Mouse (Mus musculus): ENCODE measurements at regions not wholly inside any gene's neighbourhood (a gene's known extent, or its start where the extent isn't known, plus 50 kb on each side); places are given as distances from the start of the nearest gene placed in this dataset.

DNA sequence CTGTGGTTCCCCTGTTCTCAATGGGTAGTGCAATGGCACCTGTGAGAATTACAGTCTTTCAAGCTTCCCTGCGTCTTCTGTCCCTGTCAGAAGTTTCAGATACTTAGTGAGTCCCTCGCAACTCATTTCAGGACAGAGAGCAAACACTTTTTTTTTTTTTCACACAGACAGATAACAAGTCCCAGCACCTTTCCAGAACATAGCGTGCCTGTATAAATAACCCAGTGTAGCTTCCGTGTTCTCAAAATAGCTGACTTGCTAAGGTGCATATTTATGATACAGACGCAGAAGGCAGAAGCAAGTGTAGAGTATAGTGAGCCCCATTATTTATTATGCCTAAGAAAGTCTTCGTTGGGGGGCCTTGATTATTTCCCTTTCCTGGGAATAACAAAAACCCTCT, 929.4 kb downstream of the Robo2 start:
- ATAC-seq (ENCODE audit: low FRiP score, low TSS enrichment) = no peak
- H3K27me3 ChIP-seq (ENCODE audit: control insufficient read depth, insufficient read depth, low read length) = no peaks in the 10 kb centered on the region
- no peaks in the 10 kb centered on the region for H3K36me3 ChIP-seq (ENCODE audit: control insufficient read depth, insufficient read depth, low read length)
- no peaks in the 10 kb centered on the region for H3K4me1 ChIP-seq (ENCODE audit: control insufficient read depth, insufficient read depth, low read length)
- H3K27ac ChIP-seq (replicated peaks; ENCODE audit: low read depth, low read length) = no peak overlapping the region
- no peaks in the 10 kb centered on the region for H3K9me3 ChIP-seq (ENCODE audit: control insufficient read depth, low read length)
- DNase-seq = no peak
- H3K4me3 ChIP-seq (replicated peaks; ENCODE audit: low read depth, low read length) = no peak overlapping the region
- H3K4me2 ChIP-seq (ENCODE audit: low read length) = no peak overlapping the region
- H3K9ac ChIP-seq (replicated peaks; ENCODE audit: low read length) = no peak overlapping the region
- 76% methylated on average over 6 of the region's 6 CpGs for WGBS

DNA sequence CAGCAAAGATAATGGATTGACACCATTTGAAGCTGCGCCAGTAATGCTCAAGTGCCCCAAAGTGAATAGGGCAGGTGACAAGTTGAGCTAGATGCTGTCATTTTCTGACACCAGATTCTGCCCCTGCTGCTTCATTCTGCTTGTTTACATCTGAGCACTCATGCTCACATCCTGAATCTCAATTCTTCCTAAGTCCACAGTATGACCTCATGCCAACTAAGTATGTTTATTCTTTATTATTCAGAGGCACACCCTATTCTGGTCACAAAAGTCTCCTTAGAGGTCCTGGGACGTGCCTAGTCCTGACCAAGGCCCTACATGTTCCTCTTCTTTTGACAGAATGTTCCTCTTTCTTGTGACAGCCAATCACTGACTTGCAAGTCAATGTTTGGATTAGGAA, 938.1 kb downstream of the Robo2 start:
- 79% methylated on average over 2 of the region's 2 CpGs for WGBS
- DNase-seq (no peak), ATAC-seq (ENCODE audit: low FRiP score, low TSS enrichment) (no peak)
- H3K4me2 ChIP-seq (ENCODE audit: low read length) = no peak overlapping the region
- H3K36me3 ChIP-seq (ENCODE audit: control insufficient read depth, insufficient read depth, low read length) = no peaks in the 10 kb centered on the region
- no peaks in the 10 kb centered on the region for H3K27me3 ChIP-seq (ENCODE audit: control insufficient read depth, insufficient read depth, low read length)
- H3K4me1 ChIP-seq (ENCODE audit: control insufficient read depth, insufficient read depth, low read length) = no peaks in the 10 kb centered on the region
- no peak overlapping the region for H3K27ac ChIP-seq (replicated peaks; ENCODE audit: low read depth, low read length)
- H3K4me3 ChIP-seq (replicated peaks; ENCODE audit: low read depth, low read length) = no peak overlapping the region
- no peaks in the 10 kb centered on the region for H3K9me3 ChIP-seq (ENCODE audit: control insufficient read depth, low read length)
- H3K9ac ChIP-seq (replicated peaks; ENCODE audit: low read length) = no peak overlapping the region

DNA sequence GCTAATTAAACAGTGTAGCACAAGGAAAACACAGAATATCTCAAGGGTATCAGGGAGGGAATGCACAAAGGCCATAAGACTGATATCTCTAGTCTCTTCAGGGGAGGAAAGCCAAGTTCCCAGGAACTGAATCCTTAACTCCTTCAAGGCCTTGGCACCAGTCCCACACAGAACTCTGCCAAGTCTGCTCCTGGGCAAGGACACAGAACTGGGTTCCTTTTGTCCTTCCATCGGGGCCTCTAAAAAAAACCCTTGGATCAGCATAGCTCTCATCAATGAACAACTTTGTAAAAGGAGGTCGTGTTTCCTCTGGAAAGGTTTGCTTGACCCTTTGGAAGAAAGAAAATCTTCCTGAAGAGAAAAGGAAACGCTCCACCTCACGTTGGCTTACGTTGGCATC, 940.1 kb downstream of the Robo2 start:
- Histone ChIP-seq H3K9me3 (ENCODE audit: control insufficient read depth, low read length) (no peaks in the 10 kb centered on the region), H3K27ac (replicated peaks; ENCODE audit: low read depth, low read length) (no peak overlapping the region), H3K4me1 (ENCODE audit: control insufficient read depth, insufficient read depth, low read length) (no peaks in the 10 kb centered on the region), H3K4me3 (replicated peaks; ENCODE audit: low read depth, low read length) (no peak overlapping the region), H3K4me2 (ENCODE audit: low read length) (no peak overlapping the region), H3K27me3 (ENCODE audit: control insufficient read depth, insufficient read depth, low read length) (no peaks in the 10 kb centered on the region), H3K36me3 (ENCODE audit: control insufficient read depth, insufficient read depth, low read length) (no peaks in the 10 kb centered on the region), H3K9ac (replicated peaks; ENCODE audit: low read length) (no peak overlapping the region)
- WGBS = 75% methylated on average over 5 of the region's 5 CpGs
- DNase-seq = peak; percentile 53
- no peak for ATAC-seq (ENCODE audit: low FRiP score, low TSS enrichment)

- no peak overlapping the region for H3K4me2 ChIP-seq (ENCODE audit: low read length)
Observed at GRCm38 (mm10) chr16:73470535-73470934, 941.1 kb downstream of the Robo2 start.

DNA sequence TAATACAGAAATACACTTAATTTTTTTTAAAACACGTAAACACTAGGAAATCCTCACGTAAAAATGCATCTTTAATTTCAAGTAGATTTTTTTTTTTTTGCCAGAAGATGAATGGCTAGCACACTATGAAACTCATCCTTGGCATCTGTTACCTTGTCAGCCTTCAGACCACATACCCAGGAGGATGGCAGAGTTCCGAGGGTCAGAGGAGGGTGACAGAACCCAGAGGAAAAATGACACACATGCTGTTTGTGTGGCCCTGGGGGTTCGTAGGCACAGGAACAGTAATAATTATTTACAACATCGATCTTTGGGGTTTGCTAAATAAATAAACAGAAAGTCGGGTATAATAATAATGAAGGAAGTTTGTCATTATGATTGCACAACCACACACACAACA, 945.3 kb downstream of the Robo2 start:
- Histone ChIP-seq H3K4me1 (ENCODE audit: control insufficient read depth, insufficient read depth, low read length) (no peaks in the 10 kb centered on the region), H3K27ac (replicated peaks; ENCODE audit: low read depth, low read length) (no peak overlapping the region), H3K36me3 (ENCODE audit: control insufficient read depth, insufficient read depth, low read length) (no peaks in the 10 kb centered on the region), H3K27me3 (ENCODE audit: control insufficient read depth, insufficient read depth, low read length) (no peaks in the 10 kb centered on the region), H3K4me2 (ENCODE audit: low read length) (no peak overlapping the region), H3K9me3 (ENCODE audit: control insufficient read depth, low read length) (no peaks in the 10 kb centered on the region), H3K9ac (replicated peaks; ENCODE audit: low read length) (no peak overlapping the region), H3K4me3 (replicated peaks; ENCODE audit: low read depth, low read length) (no peak overlapping the region)
- 87% methylated on average over 6 of the region's 6 CpGs for whole genome bisulfite sequencing
- ATAC-seq (ENCODE audit: low FRiP score, low TSS enrichment) = no peak
- DNase-seq = no peak

More at GRCm38 (mm10) chr16:73470535-73470934, 941.1 kb downstream of the Robo2 start:
- Histone ChIP-seq H3K9ac (replicated peaks; ENCODE audit: low read length) (no peak overlapping the region), H3K36me3 (ENCODE audit: control insufficient read depth, insufficient read depth, low read length) (no peaks in the 10 kb centered on the region), H3K4me1 (ENCODE audit: control insufficient read depth, insufficient read depth, low read length) (no peaks in the 10 kb centered on the region), H3K27ac (replicated peaks; ENCODE audit: low read depth, low read length) (no peak overlapping the region), H3K4me3 (replicated peaks; ENCODE audit: low read depth, low read length) (no peak overlapping the region), H3K27me3 (ENCODE audit: control insufficient read depth, insufficient read depth, low read length) (no peaks in the 10 kb centered on the region), H3K9me3 (ENCODE audit: control insufficient read depth, low read length) (no peaks in the 10 kb centered on the region)
- DNase-seq (no peak), ATAC-seq (ENCODE audit: low FRiP score, low TSS enrichment) (no peak)
- WGBS = 67% methylated on average over 4 of the region's 4 CpGs

DNA sequence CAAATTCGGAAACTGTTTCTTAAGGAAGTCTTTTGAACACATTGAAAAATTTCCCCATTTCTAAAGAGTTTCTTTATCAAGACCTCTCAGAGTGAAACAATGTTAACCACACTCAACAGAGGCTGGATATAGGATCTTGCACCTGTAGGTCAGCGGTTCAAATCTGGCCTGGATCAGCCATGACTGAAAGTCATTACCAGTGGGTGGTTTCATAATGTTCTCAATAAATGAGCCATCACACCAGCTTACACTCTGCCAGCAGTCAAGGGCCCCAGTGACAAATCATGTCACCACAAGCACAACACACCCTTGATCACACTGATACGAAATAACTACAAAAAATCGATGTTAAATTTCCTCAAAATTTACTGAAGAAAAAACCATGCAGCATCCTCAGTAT, 949.1 kb downstream of the Robo2 start:
- Histone ChIP-seq H3K4me1 (ENCODE audit: control insufficient read depth, insufficient read depth, low read length) (no peaks in the 10 kb centered on the region), H3K4me2 (ENCODE audit: low read length) (no peak overlapping the region), H3K36me3 (ENCODE audit: control insufficient read depth, insufficient read depth, low read length) (no peaks in the 10 kb centered on the region), H3K27ac (replicated peaks; ENCODE audit: low read depth, low read length) (no peak overlapping the region), H3K27me3 (ENCODE audit: control insufficient read depth, insufficient read depth, low read length) (no peaks in the 10 kb centered on the region), H3K4me3 (replicated peaks; ENCODE audit: low read depth, low read length) (no peak overlapping the region), H3K9me3 (ENCODE audit: control insufficient read depth, low read length) (no peaks in the 10 kb centered on the region), H3K9ac (replicated peaks; ENCODE audit: low read length) (no peak overlapping the region)
- WGBS = 93% methylated on average over 4 of the region's 4 CpGs
- ATAC-seq (ENCODE audit: low FRiP score, low TSS enrichment) (no peak), DNase-seq (no peak)

- Histone ChIP-seq H3K9me3 (ENCODE audit: control insufficient read depth, low read length) (no peaks in the 10 kb centered on the region), H3K4me2 (ENCODE audit: low read length) (no peak overlapping the region), H3K36me3 (ENCODE audit: control insufficient read depth, insufficient read depth, low read length) (no peaks in the 10 kb centered on the region), H3K4me3 (replicated peaks; ENCODE audit: low read depth, low read length) (no peak overlapping the region), H3K4me1 (ENCODE audit: control insufficient read depth, insufficient read depth, low read length) (0 out of 2 replicates have a peak, but pooled peaks cover 3% of the 10 kb centered on the region), H3K27ac (replicated peaks; ENCODE audit: low read depth, low read length) (no peak overlapping the region), H3K27me3 (ENCODE audit: control insufficient read depth, insufficient read depth, low read length) (no peaks in the 10 kb centered on the region), H3K9ac (replicated peaks; ENCODE audit: low read length) (no peak overlapping the region)
- DNase-seq = no peak
- WGBS = 97% methylated on average over 3 of the region's 3 CpGs
- no peak for ATAC-seq (ENCODE audit: low FRiP score, low TSS enrichment)
Observed at GRCm38 (mm10) chr16:73450634-73451245, 960.9 kb downstream of the Robo2 start.

DNA sequence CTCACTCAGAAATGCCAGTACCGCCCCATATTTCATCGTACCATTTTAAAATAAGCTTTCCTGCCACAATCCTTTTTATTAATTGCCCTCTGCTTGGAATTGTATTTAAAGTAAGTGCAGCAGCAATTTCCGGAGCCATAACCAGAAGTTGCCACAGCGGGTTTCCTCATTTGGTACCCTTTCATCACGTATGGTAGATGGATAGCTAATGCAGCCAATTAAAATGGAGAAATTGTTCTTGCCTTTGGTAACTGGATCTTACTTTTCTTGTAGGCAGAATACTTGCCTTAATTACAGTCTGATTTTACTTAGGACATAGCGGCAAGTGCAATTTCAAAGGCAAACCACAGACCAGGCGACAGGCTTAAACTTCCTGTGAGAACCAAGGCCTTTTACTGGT, 961.8 kb downstream of the Robo2 start:
- ATAC-seq (ENCODE audit: low FRiP score, low TSS enrichment) (no peak), DNase-seq (no peak)
- Histone ChIP-seq H3K9me3 (ENCODE audit: control insufficient read depth, low read length) (no peaks in the 10 kb centered on the region), H3K9ac (replicated peaks; ENCODE audit: low read length) (no peak overlapping the region), H3K4me3 (replicated peaks; ENCODE audit: low read depth, low read length) (no peak overlapping the region), H3K4me2 (ENCODE audit: low read length) (no peak overlapping the region), H3K27ac (replicated peaks; ENCODE audit: low read depth, low read length) (no peak overlapping the region), H3K27me3 (ENCODE audit: control insufficient read depth, insufficient read depth, low read length) (no peaks in the 10 kb centered on the region), H3K36me3 (ENCODE audit: control insufficient read depth, insufficient read depth, low read length) (no peaks in the 10 kb centered on the region), H3K4me1 (ENCODE audit: control insufficient read depth, insufficient read depth, low read length) (0 out of 2 replicates have a peak, but pooled peaks cover 3% of the 10 kb centered on the region)
- WGBS = 94% methylated on average over 7 of the region's 7 CpGs

- H3K9ac ChIP-seq (replicated peaks; ENCODE audit: low read length) = no peak overlapping the region
- H3K27me3 ChIP-seq (ENCODE audit: control insufficient read depth, insufficient read depth, low read length) = no peaks in the 10 kb centered on the region
- 86% methylated on average over 3 of the region's 3 CpGs for WGBS
- no peak for DNase-seq
- no peak overlapping the region for H3K4me2 ChIP-seq (ENCODE audit: low read length)
- ATAC-seq (ENCODE audit: low FRiP score, low TSS enrichment) = no peak
- no peak overlapping the region for H3K27ac ChIP-seq (replicated peaks; ENCODE audit: low read depth, low read length)
- no peaks in the 10 kb centered on the region for H3K36me3 ChIP-seq (ENCODE audit: control insufficient read depth, insufficient read depth, low read length)
- no peaks in the 10 kb centered on the region for H3K9me3 ChIP-seq (ENCODE audit: control insufficient read depth, low read length)
- no peak overlapping the region for H3K4me3 ChIP-seq (replicated peaks; ENCODE audit: low read depth, low read length)
- H3K4me1 ChIP-seq (ENCODE audit: control insufficient read depth, insufficient read depth, low read length) = no peaks in the 10 kb centered on the region
Observed at GRCm38 (mm10) chr16:73435726-73436125, 975.9 kb downstream of the Robo2 start.

Data from midbrain, embryonic 14.5 days (tissue).